Mouse (Mus musculus) left cerebral cortex, postnatal 14 days (tissue): ENCODE measurements around the gene Fshr. TPM values are rescaled to one million over a fixed set of nuclear protein-coding genes. Genes with fewer than 3 reads are reported as not detected.
"Not testable (repeated sequence)": the region's sequence is repeated elsewhere in the genome, so short reads cannot be mapped to it uniquely, and the experiment has no call there.

Experiments used
- DNase-seq, 2 experiments: peaks; one replicate each; pipeline ENCODE4 v3.0.0; 2021 to 2022; ENCODE audit warnings: low spot score in 2 of 2, mixed read lengths in 1 of 2
- intact Hi-C: fragments of 180-260 bp; cut with DNase I; formaldehyde crosslinking; loops from one replicate; pipeline ENCODE4 v1.15.1; 2025
- long read RNA-seq, 2 experiments: library from polyadenylated mRNA; stranded (forward); transcript quantifications; one replicate each; pipeline ENCODE4 v2.0.0; 2021
- total RNA-seq, 2 experiments: library from RNA; stranded (reverse); gene quantifications; 2 replicates each; pipeline ENCODE4 v1.2.3; 2021

Fshr gene
- total RNA-seq, result not detected
- long read RNA-seq, experiment 1, partial matches to known transcripts, result 0 of 1 reads
- long read RNA-seq, experiment 1, other reads (novel, unspliced or antisense), result 1 of 1 reads
- long read RNA-seq, experiment 2, result 0 reads

DNA sequence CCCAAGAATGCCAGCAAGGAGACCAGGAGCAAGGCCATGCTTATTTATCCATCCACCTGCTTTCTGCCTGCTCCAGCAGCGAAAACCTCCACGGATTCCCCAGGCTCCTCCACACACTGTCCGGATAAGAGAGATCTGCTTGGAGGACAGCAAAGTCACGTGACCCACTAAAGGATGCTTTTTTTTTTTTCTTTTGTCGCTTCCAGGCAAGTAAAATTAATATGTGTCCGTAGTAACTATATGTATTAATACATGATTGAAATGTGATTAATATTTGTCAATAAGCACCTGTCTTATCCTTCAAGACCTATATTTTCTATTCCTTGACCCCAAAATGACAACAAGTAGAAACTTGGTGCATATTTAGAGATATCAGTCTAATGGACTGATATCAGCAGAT, at the start of gene Fshr:
Gene Fshr, minus strand, starts transcription at position 101 of the 400 bp plus-strand sequence.
- intact Hi-C loops, result no loop called here
- DNase-seq, result no peak

- DNase-seq, result no peak
- intact Hi-C loops, result no loop called here
Measured at GRCm38 (mm10) chr17:89202181-89202580, 1.7 kb upstream of the Fshr start.

- no peak for DNase-seq
- intact Hi-C loops, result no loop called here
Measured at GRCm38 (mm10) chr17:89173545-89173944, 26.9 kb downstream of the Fshr start.

GRCm38 (mm10) chr17:89164773-89165172, 35.7 kb downstream of the Fshr start:
- intact Hi-C loops, result no loop called here
- DNase-seq, result no peak

DNA sequence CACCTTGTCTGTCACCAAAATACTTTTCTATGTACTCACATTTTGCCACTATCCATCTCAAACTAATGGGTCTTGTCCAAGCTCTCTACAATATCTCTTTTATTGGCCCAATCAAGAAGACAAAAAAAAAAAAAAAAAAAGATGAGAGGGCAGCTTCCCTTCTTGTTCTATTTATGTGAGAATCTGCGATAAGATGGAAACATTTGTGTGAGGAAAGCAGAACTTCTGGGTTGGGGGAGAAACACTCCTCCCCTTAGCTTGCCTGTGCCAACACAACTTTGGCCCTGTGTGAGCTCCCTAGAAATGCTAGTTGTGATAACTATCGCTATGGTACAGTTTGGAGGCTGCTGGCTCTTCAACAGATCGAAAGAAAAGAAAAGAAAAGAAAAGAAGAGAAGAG, 38.0 kb downstream of the Fshr start:
- intact Hi-C loops, result no loop called here

DNA sequence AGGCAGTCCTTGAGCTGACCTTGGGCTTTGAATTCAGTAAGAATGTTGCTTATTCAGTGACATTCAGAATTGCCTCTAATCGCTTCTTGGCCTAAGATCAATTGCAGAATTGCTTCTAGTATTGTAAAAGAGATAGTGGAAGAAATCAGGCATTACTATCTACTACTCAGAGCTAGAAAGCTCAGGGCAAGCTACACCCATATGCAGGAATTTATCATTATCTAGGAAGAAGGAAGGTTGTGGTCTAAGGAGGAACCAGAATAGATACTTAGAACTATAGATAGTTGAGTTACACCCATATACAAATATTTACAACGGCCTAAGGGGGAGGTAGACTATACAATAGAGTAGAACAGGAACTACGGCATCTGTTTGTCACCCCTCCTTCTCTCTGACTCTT, 41.1 kb downstream of the Fshr start:
- DNase-seq, result not testable (repeated sequence)

More for the DNA sequence above, 38.0 kb downstream of the Fshr start:
- DNase-seq, result no peak

GRCm38 (mm10) chr17:89144806-89145205, 55.7 kb downstream of the Fshr start:
- no peak for DNase-seq
- intact Hi-C loops, result no loop called here

More for the DNA sequence above, 41.1 kb downstream of the Fshr start:
- intact Hi-C loops, result not testable (repeated sequence)

DNA sequence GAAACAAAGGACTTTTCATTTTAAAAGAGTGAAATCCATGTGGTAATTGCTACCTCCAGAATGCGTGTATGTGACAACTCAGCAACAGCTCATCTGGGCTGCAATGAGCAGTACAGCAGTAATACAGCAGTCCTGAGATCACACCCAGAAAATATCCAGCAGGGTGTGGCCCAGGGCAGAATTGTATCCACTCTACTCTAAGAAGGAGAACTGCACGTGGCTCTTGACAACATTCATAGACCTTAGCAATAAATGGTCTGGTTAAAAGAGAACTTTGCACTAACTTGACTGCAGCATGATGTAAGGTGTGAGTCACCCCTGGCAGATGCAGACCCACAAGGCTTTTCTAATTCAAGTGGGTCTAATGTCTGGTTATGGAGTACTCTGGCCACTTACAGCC, 80.5 kb downstream of the Fshr start:
- no peak for DNase-seq
- intact Hi-C loops, result no loop called here

DNA sequence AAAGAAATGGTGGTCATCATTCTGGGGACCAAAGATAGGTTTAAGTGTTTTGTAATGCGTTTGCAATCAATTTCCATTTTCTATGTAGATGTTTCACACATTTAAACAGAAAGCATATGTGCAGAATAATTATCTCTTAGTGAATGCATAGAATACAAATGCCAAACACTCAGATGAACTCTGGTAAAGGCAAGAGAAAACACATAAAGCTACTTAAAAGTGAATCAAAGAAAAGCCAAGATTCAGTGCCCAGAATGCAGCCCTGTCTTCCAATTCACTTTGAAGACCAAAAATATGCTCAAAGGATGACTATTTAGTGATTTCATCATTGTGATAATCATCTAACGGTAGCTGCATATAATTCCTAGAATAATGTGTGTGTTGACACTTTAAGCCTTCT, 81.2 kb downstream of the Fshr start:
- DNase-seq, result no peak
- intact Hi-C loops, result no loop called here

DNA sequence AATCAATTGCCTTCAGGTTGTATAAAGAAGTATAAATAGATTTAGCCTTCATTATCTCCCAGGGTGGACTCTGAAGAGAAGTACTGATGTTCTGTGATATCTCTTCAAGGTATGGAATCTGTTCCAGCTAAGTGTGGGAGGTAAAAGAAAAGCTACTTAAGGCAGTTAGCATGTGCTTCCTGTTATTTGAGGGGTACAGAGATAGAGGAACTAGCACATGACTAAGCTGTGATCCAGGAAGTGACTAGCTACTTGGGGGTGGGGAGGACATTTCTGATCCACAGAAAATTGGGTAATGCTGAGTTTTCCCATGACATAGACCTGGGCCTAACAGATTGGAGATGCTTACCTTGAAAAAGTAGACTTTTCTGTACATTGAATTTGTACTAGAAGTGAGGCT, 86.5 kb downstream of the Fshr start:
- intact Hi-C loops, result no loop called here
- DNase-seq, result no peak

DNA sequence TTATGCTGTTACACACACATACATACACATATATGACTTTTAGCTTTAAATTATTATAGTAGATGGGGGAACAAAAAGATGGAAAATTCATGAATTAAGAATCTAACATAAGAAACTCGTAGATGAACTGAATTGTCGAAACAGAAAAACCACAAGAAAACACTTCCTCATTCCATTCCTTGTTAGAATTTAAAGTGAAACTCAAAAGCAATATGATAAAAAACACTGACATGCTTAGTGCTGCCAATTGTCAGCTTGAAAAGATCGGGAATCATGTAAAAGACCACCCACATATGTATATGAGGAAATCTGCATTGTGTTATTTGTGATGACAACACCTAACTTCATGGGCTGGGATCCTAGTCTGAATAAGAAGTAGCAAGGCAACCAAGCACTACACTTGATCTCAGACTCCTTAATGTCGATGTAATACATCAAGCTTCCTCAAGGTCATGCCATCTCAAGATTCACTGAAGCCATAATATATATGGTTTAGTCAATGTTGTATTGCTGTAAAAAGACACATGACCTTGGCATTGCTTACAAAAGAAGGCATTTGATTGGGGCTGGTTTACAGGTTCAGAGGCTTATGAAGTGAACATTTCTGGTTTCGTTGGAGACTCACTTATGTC, 99.6 kb downstream of the Fshr start:
- DNase-seq, result no peak
- intact Hi-C loops, result no loop called here

GRCm38 (mm10) chr17:89099733-89100132, 100.7 kb downstream of the Fshr start:
- intact Hi-C loops, DNase-seq: not testable (repeated sequence)

DNA sequence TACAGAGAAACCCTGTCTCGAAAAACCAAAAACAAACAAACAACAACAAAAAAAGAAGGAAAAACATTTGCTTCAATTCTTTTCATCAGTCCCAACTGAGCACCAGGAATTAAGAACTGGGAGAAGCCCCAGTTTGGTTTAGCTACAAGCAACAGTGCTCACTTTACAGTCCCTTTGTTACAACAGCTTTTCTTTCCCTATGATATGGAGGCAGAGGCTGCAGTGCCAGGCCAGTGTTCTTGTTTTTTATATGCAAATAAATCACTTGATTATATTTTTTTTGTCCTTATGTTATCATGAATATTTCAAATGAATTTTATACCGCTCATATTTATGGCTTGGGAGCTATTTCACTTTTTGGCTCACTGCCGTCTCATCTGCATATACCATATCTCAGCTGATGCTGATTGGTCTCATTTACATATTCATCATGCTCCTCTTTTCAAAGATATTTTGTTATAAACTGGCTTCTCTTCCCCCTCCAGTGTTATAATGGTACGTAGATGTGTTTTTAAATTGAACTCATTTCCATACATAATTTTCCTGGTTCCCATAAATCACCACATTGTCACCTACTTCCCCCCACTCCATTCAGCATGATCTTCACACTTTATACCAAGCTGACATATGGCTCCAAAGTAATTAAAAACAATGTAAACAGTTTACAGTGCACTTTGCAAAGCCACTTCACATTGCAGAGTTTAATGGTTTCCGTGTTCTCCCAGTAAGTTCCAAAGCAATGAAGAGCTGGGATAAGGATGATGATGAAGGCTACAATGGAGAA, 110.6 kb downstream of the Fshr start:
- intact Hi-C loops, result no loop called here
- peak; percentile 9 to 14 for DNase-seq

GRCm38 (mm10) chr17:89082897-89083296, 117.6 kb downstream of the Fshr start:
- DNase-seq, result no peak
- intact Hi-C loops, result no loop called here

DNA sequence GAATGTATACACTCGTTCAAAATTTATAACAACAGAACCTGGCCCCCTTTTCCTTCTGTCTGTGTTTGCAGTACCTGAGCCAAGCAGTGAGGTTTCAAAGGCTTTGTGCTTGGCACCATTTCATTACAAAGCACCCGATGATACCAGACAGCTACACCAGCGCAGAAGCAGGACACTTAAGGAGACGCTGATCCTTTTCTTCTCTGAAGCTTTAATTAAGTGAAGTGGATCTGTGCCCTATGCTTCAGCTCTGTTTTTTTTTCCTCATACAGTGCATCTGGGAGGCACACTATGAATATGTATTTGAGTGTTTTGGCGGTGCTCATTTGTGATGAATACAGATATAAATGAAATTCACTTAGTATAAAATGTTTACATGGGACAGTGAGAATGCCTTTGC, 120.8 kb downstream of the Fshr start:
- no peak for DNase-seq
- intact Hi-C loops, result no loop called here

DNA sequence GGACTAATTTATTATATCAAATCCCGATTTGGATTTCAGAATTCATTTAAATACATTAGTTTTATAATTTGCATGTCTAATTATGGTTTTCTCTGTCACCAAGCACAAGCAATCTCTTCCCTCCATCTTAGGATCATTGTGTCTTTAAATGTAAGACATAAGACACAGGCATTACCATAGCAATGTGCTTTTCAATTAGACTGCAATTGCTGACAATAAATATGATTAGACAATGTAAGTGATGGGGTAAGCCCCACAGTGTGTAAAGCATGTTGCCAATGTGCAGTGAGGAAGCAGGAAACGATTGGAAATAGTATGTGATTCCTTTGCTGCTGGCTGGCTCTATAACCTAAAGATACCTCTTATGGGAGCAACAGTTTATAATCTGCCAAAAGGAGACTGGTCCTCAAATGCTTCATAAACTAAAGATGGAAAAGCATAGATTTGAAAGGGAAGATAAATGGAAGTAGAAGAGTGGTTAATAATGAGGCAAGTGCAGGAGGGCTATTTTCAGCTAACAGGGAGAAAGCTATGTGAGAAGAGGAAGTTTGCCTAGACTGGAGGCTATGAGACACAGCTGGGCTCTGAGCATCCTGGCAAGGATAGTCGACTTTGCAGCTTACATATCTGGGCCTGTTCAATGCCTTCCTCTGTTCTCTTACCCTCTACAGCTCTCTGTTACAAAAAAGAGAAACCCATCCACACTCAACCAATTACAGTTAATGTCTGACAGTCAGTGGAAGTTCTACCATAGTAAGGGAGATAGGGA, 136.0 kb downstream of the Fshr start:
- intact Hi-C loops, result no loop called here
- no peak for DNase-seq

DNA sequence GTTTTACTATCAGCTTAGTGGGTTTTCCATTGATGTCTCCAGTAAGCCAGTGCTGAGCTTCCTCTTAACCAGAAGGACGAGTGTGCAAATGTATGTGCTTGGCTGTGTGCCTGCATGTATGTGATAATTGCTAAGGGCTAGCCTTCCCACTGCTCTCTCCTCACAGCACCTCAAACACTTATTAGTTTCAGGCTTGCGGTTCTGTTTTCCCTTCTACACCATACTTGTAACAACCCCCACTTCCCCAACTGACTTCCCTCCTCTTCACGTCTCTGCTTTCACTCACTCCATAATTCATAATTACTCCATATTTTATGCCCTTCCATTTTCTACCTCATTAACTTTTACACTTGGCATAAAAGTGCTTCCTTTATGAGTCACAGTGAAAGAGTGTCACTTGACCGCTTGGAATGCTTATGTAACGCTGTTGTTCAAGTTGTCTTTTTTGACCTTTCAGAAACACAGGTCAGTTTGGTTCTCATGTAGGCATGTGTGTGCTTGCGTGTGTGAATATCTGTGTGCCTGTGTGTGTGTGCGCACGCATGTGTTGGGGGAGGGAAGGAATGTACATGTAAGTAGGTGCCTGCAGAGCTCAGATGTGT, 138.0 kb downstream of the Fshr start:
- no peak for DNase-seq
- intact Hi-C loops, result no loop called here

GRCm38 (mm10) chr17:89051031-89051563, 149.4 kb downstream of the Fshr start:
- DNase-seq, result no peak
- intact Hi-C loops, result no loop called here

DNA sequence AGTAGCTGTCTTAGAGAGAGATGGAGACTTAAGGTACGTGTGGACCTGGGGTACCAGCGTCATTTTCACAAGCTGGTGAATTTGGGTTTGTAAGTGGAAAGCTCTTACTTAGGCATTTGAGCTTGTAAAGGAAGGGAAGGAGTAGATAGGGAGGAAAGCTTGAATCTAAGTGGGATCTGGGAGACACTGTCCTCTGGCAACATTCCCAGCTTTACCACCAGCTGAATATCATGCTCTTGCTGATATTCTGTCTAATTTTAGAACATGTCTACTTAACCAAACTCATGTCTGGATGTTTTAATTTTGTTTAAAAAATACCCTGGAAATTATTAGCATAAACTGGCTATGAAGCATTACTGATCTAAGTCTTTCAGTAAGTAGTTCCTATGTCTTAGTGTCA, 151.4 kb downstream of the Fshr start:
- intact Hi-C loops, result no loop called here
- DNase-seq, result peak in 1 of 2 experiments; percentile 7

GRCm38 (mm10) chr17:89046016-89046415, 154.5 kb downstream of the Fshr start:
- no peak for DNase-seq
- intact Hi-C loops, result no loop called here
